Comparison of ENCODE assay signal across 12 mouse cellular contexts in the genomic region with DNA sequence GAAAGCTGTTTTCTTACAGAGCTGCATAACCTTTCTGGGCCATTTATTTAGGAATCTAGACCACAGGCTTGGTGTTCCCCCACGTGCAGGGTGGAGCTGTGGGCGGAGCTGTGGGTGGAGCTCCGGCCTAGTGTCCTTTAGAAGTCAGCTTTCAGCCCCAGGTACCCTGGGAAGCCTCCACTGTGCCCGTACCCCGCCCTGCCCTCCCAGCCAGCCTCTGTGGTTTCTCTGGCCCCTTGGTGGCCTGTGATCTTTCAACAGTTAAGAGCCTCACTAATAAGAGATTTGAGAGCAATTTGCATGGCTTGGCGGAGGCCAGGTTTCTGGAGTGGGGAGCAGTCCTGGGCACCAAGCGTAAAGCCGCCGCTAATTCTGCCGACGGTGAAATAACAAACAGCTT.
A peak's percentile ranks its signal among the peaks of the same experiment; 100 is the strongest.
DNase-seq lines count a peak whose midpoint lies in the region; ATAC-seq lines count a peak whose summit lies in the region.
"Had no signal": no experiment of that assay in that cellular context is flagged by ENCODE, and none has a peak within 500 bp of the region (broad histone marks: within the 10 kb centered on the region; RNA-seq: fewer than 3 reads in every experiment).

No protein-coding gene starts in this region.

- no peaks in the 10 kb centered on the region for H3K36me3 ChIP-seq in heart, embryonic 13.5 days
- no peaks in the 10 kb centered on the region for H3K36me3 ChIP-seq in lung, embryonic 16.5 days (ENCODE audit: control insufficient read depth, insufficient read depth, low read length)
- H3K36me3 ChIP-seq: embryonic facial prominence, embryonic 15.5 days had no signal

- H3K27ac ChIP-seq in heart, embryonic 13.5 days (replicated peaks), result no peak overlapping the region
- no peak overlapping the region for H3K27ac ChIP-seq in lung, embryonic 16.5 days (ENCODE audit: low read length)
- H3K27ac ChIP-seq: embryonic facial prominence, embryonic 15.5 days; layer of hippocampus, adult 2 months had no signal

- no peak overlapping the region for H3K9ac ChIP-seq in heart, embryonic 13.5 days
- 0 out of 2 replicates have a peak overlapping the region, but pooled peaks have one; percentile 28 for H3K9ac ChIP-seq in lung, embryonic 16.5 days (ENCODE audit: low read length)
- H3K9ac ChIP-seq: embryonic facial prominence, embryonic 15.5 days had no signal

- H3K4me2 ChIP-seq in heart, embryonic 13.5 days, result peak overlapping the region; percentile 27
- no peak overlapping the region for H3K4me2 ChIP-seq in lung, embryonic 16.5 days (ENCODE audit: low read depth, low read length)
- H3K4me2 ChIP-seq: embryonic facial prominence, embryonic 15.5 days had no signal

- H3K4me3 ChIP-seq in heart, embryonic 13.5 days, result no peak overlapping the region
- H3K4me3 ChIP-seq in lung, embryonic 16.5 days (ENCODE audit: low read length), result no peak overlapping the region
- H3K4me3 ChIP-seq: embryonic facial prominence, embryonic 15.5 days; layer of hippocampus, adult 2 months had no signal

- DNase-seq in heart, adult 11 months, result no peak
- no peak for DNase-seq in lung, postnatal 14 days
- DNase-seq in ZHBTc4 (ENCODE audit: low read depth, low spot score), result peak; percentile 54
- DNase-seq in induced T-regulatory cell, adult 2 months (ENCODE audit: low read depth), result peak; percentile 35
- DNase-seq in layer of hippocampus, adult 8-10 months (ENCODE audit: low spot score in 2 of 2), result no peak
- no peak for DNase-seq in right cerebral cortex, adult 18-20 months
- DNase-seq: heart, postnatal 4 days; right cerebral cortex, postnatal 25 days had no signal

- ATAC-seq in heart, embryonic 13.5 days (ENCODE audit: extremely low read depth, insufficient number of reproducible peaks, low FRiP score, low TSS enrichment), result no peak
- ATAC-seq in lung, embryonic 16.5 days (ENCODE audit: low read depth), result no peak

- 8% methylated on average over 11 of the region's 11 CpGs for WGBS in heart, embryonic 13.5 days
- 14% methylated on average over 11 of the region's 11 CpGs for WGBS in lung, embryonic 16.5 days

- no peaks in the 10 kb centered on the region for H3K9me3 ChIP-seq in heart, embryonic 13.5 days
- H3K9me3 ChIP-seq in lung, embryonic 16.5 days (ENCODE audit: control insufficient read depth, low read length), result no peaks in the 10 kb centered on the region
- H3K9me3 ChIP-seq: embryonic facial prominence, embryonic 15.5 days had no signal

- 0 out of 2 replicates have a peak, but pooled peaks cover 3% of the 10 kb centered on the region for H3K4me1 ChIP-seq in heart, embryonic 13.5 days
- H3K4me1 ChIP-seq in lung, embryonic 16.5 days (replicated peaks; ENCODE audit: control insufficient read depth, insufficient read depth, low read length), result peaks cover 16% of the 10 kb centered on the region

- H3K27me3 ChIP-seq in heart, embryonic 13.5 days (replicated peaks), result peaks cover 100% of the 10 kb centered on the region
- peaks cover 41% of the 10 kb centered on the region for H3K27me3 ChIP-seq in lung, embryonic 16.5 days (ENCODE audit: control insufficient read depth, insufficient read depth, low read depth, low read length)

Comparison
In these comparisons a context has a peak if more than half of its experiments do, and no peak if none do; other contexts are left out.
1. DNase-seq: peak in ZHBTc4 (single experiment) and induced T-regulatory cell, adult 2 months (single experiment); none in heart, adult 11 months (single experiment), lung, postnatal 14 days (single experiment), layer of hippocampus, adult 8-10 months (0 of 2) and right cerebral cortex, adult 18-20 months (single experiment).